Mouse (Mus musculus) spleen, adult 18-20 months (tissue): ENCODE results near the gene Rnf181.

Experiments
- DNase-seq, 2 experiments: peaks; one replicate each; pipeline ENCODE4 v3.0.0; 2022; ENCODE audit warnings: mixed read lengths in 2 of 2

Gene Rnf181

GRCm38 (mm10) chr6:72322936-72323335 lies 43.8 kb downstream of the Rnf181 start:
- DNase-seq: no peak

DNA sequence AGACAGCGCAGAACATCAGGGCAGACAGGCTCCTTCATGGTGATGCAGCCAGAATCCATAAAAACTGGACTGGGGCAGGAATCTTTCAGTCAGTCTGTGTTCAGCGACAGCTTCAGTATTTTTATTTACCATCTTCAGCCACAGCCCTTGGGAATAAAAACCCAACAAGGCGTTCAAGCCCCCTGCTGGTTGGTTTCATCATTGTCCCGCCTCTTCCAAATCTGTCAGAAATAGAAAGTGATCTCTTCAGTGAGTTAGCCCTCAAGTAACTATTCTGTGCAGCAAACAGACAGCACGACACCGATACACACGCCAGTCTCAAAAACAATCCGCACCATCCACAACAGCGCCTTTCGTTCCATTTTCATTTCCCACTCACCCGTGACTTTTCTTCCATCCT lies 47.7 kb downstream of the Rnf181 start:
- DNase-seq: no peak

GRCm38 (mm10) chr6:72318440-72318839 lies 48.3 kb downstream of the Rnf181 start:
- DNase-seq: no peak

DNA sequence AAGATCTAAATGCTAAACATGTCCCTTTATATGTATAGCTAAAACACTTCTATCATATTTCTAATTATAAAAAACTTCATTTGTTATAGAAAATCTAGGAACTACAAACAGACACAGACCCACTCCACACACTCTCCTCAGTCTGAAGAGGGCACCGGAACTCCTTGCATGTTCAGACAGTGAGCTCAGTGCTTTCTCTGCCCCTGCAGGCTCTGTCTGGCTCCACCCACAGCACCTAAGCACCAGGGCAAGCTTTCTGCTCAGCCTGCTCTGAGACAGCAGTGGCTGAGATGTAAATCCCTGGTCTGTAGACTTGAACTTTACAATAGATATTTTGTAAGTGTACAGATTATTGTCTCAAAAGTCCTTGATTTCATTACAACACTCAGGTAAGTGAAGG lies 50.7 kb downstream of the Rnf181 start:
- no peak for DNase-seq

- no peak for DNase-seq
Measured at GRCm38 (mm10) chr6:72315384-72315783, 51.4 kb downstream of the Rnf181 start.

- no peak for DNase-seq
Measured at GRCm38 (mm10) chr6:72313124-72313867, 53.5 kb downstream of the Rnf181 start.

GRCm38 (mm10) chr6:72312198-72312597 lies 54.6 kb downstream of the Rnf181 start:
- no peak for DNase-seq
